Mouse (Mus musculus) layer of hippocampus, adult 9-10 months (tissue): ENCODE results near the gene Ankrd28.

ENCODE experiments used
- DNase-seq: peaks from one replicate; pipeline ENCODE4 v3.0.0; 2022; ENCODE audit warnings: low spot score

The Ankrd28 gene

GRCm38 (mm10) chr14:31665566-31665940 is 164.9 kb downstream of the Ankrd28 start:
- DNase-seq = no peak

- DNase-seq = no peak
Observed at GRCm38 (mm10) chr14:31664903-31665565, 165.4 kb downstream of the Ankrd28 start.

GRCm38 (mm10) chr14:31664100-31664902 is 166.2 kb downstream of the Ankrd28 start:
- DNase-seq = no peak

GRCm38 (mm10) chr14:31663376-31664099 is 166.9 kb downstream of the Ankrd28 start:
- no peak for DNase-seq

- DNase-seq = no peak
Observed at GRCm38 (mm10) chr14:31662555-31663211, 167.8 kb downstream of the Ankrd28 start.

GRCm38 (mm10) chr14:31661671-31662554 is 168.5 kb downstream of the Ankrd28 start:
- peak; percentile 84 for DNase-seq

- no peak for DNase-seq
Observed at GRCm38 (mm10) chr14:31660312-31661093, 169.9 kb downstream of the Ankrd28 start.

GRCm38 (mm10) chr14:31659501-31660181 is 170.8 kb downstream of the Ankrd28 start:
- no peak for DNase-seq

- no peak for DNase-seq
Observed at GRCm38 (mm10) chr14:31658126-31658680, 172.2 kb downstream of the Ankrd28 start.

- no peak for DNase-seq
Observed at GRCm38 (mm10) chr14:31656857-31657645, 173.4 kb downstream of the Ankrd28 start.

GRCm38 (mm10) chr14:31656386-31656785 is 174.1 kb downstream of the Ankrd28 start:
- no peak for DNase-seq

- DNase-seq = no peak
Observed at GRCm38 (mm10) chr14:31655406-31655805, 175.0 kb downstream of the Ankrd28 start.

- DNase-seq = no peak
Observed at GRCm38 (mm10) chr14:31654816-31655215, 175.6 kb downstream of the Ankrd28 start.

GRCm38 (mm10) chr14:31653101-31653875 is 177.2 kb downstream of the Ankrd28 start:
- no peak for DNase-seq

- no peak for DNase-seq
Observed at GRCm38 (mm10) chr14:31652624-31653023, 177.8 kb downstream of the Ankrd28 start.

GRCm38 (mm10) chr14:31652106-31652505 is 178.3 kb downstream of the Ankrd28 start:
- no peak for DNase-seq

GRCm38 (mm10) chr14:31651206-31651605 is 179.2 kb downstream of the Ankrd28 start:
- DNase-seq = no peak

- no peak for DNase-seq
Observed at GRCm38 (mm10) chr14:31650347-31650746, 180.1 kb downstream of the Ankrd28 start.
